Mouse (Mus musculus) stomach, embryonic 14.5 days (tissue): ENCODE measurements around the gene Hopx. TPM values are rescaled to one million over a fixed set of nuclear protein-coding genes. Genes with fewer than 3 reads are reported as not detected.

Experiments used
- ATAC-seq: fragments of 200-750 bp; cut with Nextera tagmentation; 2 replicates; pipeline ENCODE4 v1.8.0; 2017; ENCODE audit warnings: low read depth, moderate TSS enrichment; ENCODE audit not compliant: insufficient number of reproducible peaks, insufficient read depth, low FRiP score
- H3K27ac ChIP-seq: fragments of 300-500 bp; sonication (generic); 2 replicates; pipeline ENCODE4 v1.5.1; 2014; ENCODE audit warnings: mild to moderate bottlenecking, low read length, moderate library complexity, mixed read lengths
- H3K27me3 ChIP-seq: fragments of 300-500 bp; sonication (generic); 2 replicates; pipeline ENCODE4 v1.6.1; 2014; ENCODE audit warnings: low read length, control low read depth, mixed read lengths; ENCODE audit not compliant: control insufficient read depth, insufficient read depth
- H3K36me3 ChIP-seq: fragments of 300-500 bp; sonication (generic); 2 replicates; pipeline ENCODE4 v1.6.1; 2014; ENCODE audit warnings: mild to moderate bottlenecking, control low read depth, low read length, moderate library complexity, mixed read lengths; ENCODE audit not compliant: control insufficient read depth, insufficient read depth
- H3K4me1 ChIP-seq: fragments of 300-500 bp; sonication (generic); 2 replicates; pipeline ENCODE4 v1.6.1; 2014; ENCODE audit warnings: low read length, control low read depth, mixed read lengths; ENCODE audit not compliant: control insufficient read depth, insufficient read depth
- H3K4me2 ChIP-seq: fragments of 300-500 bp; sonication (generic); replicated peaks from 2 replicates; pipeline ENCODE4 v1.6.1; 2014; ENCODE audit warnings: low read depth, low read length, control low read depth
- H3K4me3 ChIP-seq: fragments of 300-500 bp; sonication (generic); 2 replicates; pipeline ENCODE4 v1.5.1; 2014; ENCODE audit warnings: low read depth, low read length, control low read depth
- H3K9ac ChIP-seq: fragments of 300-500 bp; sonication (generic); replicated peaks from 2 replicates; pipeline ENCODE4 v1.6.1; 2014; ENCODE audit warnings: low read depth, mild to moderate bottlenecking, control low read depth, low read length, moderate library complexity, mixed read lengths
- H3K9me3 ChIP-seq: fragments of 300-500 bp; sonication (generic); 2 replicates; pipeline ENCODE4 v1.6.1; 2016; ENCODE audit warnings: low read depth, low read length, control low read depth; ENCODE audit not compliant: control insufficient read depth
- WGBS: fragments of 180-500 bp; shearing (Covaris S2); extraction: QIAGEN DNeasy Blood & Tissue Kit; methylation state at CpG from one replicate; pipeline ENCODE4 v1.1.7; 2014; 5-methylcytosine and 5-hydroxymethylcytosine counted together
- polyA plus RNA-seq: library from polyadenylated mRNA; unstranded; fragments of >200 nt; fragmentation: Nextera tagmentation; extraction: Ambion mirVana; gene quantifications from 2 replicates; pipeline ENCODE4 v1.2.1, GENCODE M21; 2014

The Hopx gene
- polyA plus RNA-seq, 1 experiment from 2014 or later = 1.2 TPM

DNA sequence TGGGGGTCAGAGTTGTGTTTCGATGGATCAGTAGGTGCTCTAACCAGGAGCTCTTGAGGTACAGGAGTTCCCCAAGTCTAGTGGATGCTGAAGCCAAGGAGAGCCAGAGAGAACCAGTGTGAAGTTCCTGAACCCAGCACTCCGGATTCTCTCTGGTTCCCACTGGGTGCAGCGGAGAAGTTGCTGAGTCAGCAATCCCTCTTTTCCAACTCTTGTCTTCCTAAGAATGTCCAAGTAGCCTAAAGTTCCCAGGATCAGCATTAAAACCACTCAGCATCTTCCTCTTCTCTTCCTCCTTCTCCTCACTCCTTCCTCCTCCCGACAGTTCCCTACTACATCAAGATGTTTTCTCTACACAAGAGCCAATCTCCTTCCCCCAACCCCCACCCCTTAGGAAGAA lies 30.5 kb downstream of the Hopx start:
- Histone ChIP-seq H3K4me2 (no peak overlapping the region), H3K9ac (no peak overlapping the region), H3K27ac (no peak overlapping the region), H3K4me3 (no peak overlapping the region), H3K9me3 (no peaks in the 10 kb centered on the region), H3K4me1 (no peaks in the 10 kb centered on the region), H3K27me3 (no peaks in the 10 kb centered on the region), H3K36me3 (no peaks in the 10 kb centered on the region)
- ATAC-seq = no peak
- 87% methylated on average over 4 of the region's 4 CpGs for WGBS

DNA sequence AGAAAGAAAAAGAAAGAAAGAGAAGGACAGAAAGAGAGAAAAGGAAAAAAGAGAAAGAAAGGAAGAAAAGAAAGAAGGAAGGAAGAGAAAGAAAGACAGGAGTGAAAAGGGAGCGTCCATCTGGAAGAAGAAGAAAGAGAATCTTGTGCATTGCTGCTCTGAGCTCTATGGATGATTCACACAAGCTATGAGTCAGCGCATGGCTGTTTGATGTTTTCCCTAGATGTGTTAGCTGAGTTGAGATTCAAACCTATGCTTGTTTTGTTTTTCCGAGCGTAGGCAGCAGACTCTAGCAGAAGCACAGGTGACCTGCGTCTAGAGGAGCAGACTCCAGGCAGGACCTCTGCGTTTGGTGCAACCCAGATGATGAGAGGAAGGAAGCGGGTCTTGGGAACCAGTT lies 32.2 kb downstream of the Hopx start:
- ATAC-seq = no peak
- no peaks in the 10 kb centered on the region for H3K4me1 ChIP-seq
- WGBS = 73% methylated on average over 7 of the region's 7 CpGs
- no peak overlapping the region for H3K4me3 ChIP-seq
- H3K9ac ChIP-seq = no peak overlapping the region
- H3K36me3 ChIP-seq = no peaks in the 10 kb centered on the region
- H3K27ac ChIP-seq = no peak overlapping the region
- H3K27me3 ChIP-seq = no peaks in the 10 kb centered on the region
- no peaks in the 10 kb centered on the region for H3K9me3 ChIP-seq
- H3K4me2 ChIP-seq = no peak overlapping the region

DNA sequence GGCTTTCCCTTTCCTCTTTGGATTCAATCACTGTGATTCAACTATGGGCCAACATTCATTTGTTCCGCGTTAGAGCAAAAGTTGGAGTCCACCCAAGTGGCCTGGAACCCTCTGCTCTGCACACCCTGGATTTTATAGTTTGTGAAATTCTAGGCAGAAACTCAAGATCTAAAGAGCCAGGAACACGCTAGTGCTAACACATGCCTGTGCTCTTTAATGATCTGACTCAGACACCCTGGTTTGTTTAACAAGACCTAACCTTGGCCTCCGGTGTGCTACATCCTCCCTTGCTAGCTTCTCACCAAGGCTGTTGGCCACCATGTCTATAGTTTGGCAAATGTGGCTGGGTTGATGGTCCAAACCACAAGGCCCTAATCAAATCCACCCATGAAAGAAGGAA lies 34.2 kb downstream of the Hopx start:
- no peaks in the 10 kb centered on the region for H3K27me3 ChIP-seq
- no peak overlapping the region for H3K27ac ChIP-seq
- H3K4me2 ChIP-seq = no peak overlapping the region
- H3K9ac ChIP-seq = no peak overlapping the region
- no peaks in the 10 kb centered on the region for H3K4me1 ChIP-seq
- no peak for ATAC-seq
- H3K4me3 ChIP-seq = no peak overlapping the region
- WGBS = 90% methylated on average over 4 of the region's 4 CpGs
- no peaks in the 10 kb centered on the region for H3K9me3 ChIP-seq
- no peaks in the 10 kb centered on the region for H3K36me3 ChIP-seq

DNA sequence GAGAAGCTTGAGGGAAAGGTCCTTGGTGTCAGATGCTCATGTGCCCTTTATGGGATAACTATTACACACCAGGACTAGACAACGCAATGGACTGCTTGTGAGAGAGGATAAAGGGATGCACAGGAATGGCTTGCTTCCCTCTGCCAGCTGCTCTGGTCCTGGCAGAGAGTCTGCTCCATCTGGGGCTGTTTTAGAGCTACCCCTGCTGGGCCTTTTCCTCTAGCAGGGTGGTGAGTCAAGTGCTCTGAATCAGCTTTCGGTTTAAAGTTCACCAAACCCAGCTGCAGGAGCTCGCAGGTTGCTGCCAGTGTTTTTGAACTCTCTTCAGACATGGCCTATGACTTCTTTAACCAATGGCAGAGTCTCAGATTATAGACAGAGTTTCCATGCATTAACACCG lies 39.0 kb downstream of the Hopx start:
- no peak overlapping the region for H3K9ac ChIP-seq
- H3K27ac ChIP-seq = no peak overlapping the region
- ATAC-seq = no peak
- no peak overlapping the region for H3K4me3 ChIP-seq
- H3K4me2 ChIP-seq = no peak overlapping the region
- WGBS = 91% methylated on average over 4 of the region's 4 CpGs
- no peaks in the 10 kb centered on the region for H3K36me3 ChIP-seq
- no peaks in the 10 kb centered on the region for H3K27me3 ChIP-seq
- no peaks in the 10 kb centered on the region for H3K9me3 ChIP-seq
- H3K4me1 ChIP-seq = no peaks in the 10 kb centered on the region

DNA sequence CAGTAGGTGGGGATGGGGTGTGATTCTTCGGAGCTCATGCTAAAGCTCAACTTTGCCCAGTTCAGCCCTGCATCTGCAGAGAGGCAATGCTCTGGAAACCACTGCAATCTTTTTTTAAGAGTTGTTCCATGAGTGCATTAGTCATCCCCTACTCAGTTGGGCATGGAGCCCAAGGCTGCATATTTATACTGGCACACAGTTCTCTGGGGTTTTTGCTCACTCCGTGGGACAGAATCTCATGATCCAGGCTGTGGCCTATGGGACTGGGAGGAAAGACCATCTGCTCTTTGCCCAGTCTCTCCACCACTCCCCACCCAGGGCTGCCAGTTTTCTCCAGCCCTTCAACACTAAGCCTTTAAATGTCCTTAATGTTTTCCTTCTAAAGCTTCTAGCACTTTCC lies 40.0 kb downstream of the Hopx start:
- H3K27ac ChIP-seq = no peak overlapping the region
- WGBS = 73% methylated on average over 2 of the region's 2 CpGs
- no peak for ATAC-seq
- no peaks in the 10 kb centered on the region for H3K27me3 ChIP-seq
- no peaks in the 10 kb centered on the region for H3K36me3 ChIP-seq
- no peak overlapping the region for H3K4me2 ChIP-seq
- H3K4me3 ChIP-seq = no peak overlapping the region
- H3K4me1 ChIP-seq = no peaks in the 10 kb centered on the region
- no peak overlapping the region for H3K9ac ChIP-seq
- no peaks in the 10 kb centered on the region for H3K9me3 ChIP-seq

DNA sequence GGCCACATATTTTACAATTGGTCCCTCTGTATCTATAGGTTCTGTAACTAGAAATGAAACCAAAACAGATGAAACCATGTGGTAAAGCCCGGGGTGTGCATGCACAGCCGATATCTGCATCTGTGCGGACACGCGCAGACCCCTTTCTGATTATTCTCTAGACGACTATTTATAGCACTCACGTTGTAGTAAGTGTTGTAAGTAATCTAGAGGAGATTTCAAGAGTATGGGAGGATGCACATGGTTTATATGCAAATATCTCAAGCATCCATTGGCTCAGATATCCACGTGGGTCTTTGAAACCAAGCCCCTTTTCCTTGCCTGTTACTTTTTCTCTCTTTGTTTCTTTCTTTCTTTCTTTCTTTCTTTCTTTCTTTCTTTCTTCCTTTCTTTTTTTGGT lies 41.1 kb downstream of the Hopx start:
- Histone ChIP-seq H3K4me3 (no peak overlapping the region), H3K27ac (no peak overlapping the region), H3K36me3 (no peaks in the 10 kb centered on the region), H3K9me3 (no peaks in the 10 kb centered on the region), H3K27me3 (no peaks in the 10 kb centered on the region), H3K4me2 (no peak overlapping the region), H3K4me1 (no peaks in the 10 kb centered on the region), H3K9ac (no peak overlapping the region)
- no peak for ATAC-seq
- WGBS = 82% methylated on average over 8 of the region's 8 CpGs

DNA sequence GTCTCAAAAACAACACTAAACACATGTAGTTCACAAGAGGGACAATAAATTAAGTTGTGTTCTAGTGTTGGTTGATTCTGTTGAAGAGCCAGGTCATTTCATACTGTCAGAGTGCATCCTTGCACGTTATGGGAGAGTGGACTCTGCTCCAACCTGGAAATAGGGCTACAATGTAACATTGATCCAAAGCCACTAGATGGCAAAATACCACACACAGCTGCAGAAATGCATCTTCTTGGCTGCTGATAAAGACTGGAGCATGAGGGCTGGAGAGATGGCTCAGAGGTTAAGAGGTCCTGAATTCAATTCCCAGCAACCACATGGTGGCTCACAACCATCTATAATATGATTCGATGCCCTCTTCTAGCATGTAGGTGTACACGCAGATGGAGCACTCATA lies 43.3 kb downstream of the Hopx start:
- Histone ChIP-seq H3K4me2 (no peak overlapping the region), H3K36me3 (no peaks in the 10 kb centered on the region), H3K27ac (no peak overlapping the region), H3K4me1 (no peaks in the 10 kb centered on the region), H3K4me3 (no peak overlapping the region), H3K9me3 (no peaks in the 10 kb centered on the region), H3K9ac (no peak overlapping the region), H3K27me3 (no peaks in the 10 kb centered on the region)
- 74% methylated on average over 3 of the region's 3 CpGs for WGBS
- no peak for ATAC-seq

DNA sequence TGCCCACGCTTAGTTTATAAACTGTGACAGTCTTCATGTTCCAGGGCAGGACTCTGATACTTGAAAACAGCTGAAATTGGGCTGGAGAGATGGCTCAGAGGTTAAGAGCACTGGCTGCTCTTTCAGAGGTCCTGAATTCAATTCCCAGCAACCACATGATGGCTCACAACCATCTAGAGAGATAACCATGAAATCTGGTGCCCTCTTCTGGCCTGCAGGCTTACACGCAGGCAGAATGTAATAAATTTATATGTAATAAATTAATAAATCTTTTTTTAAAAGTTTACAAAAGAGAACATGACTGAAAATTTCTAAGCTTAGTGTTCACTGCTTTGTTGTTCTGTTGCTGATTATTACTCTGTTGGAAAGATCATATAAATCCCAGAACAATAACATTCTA lies 43.9 kb downstream of the Hopx start:
- H3K4me3 ChIP-seq = no peak overlapping the region
- no peak overlapping the region for H3K9ac ChIP-seq
- no peaks in the 10 kb centered on the region for H3K9me3 ChIP-seq
- no peak overlapping the region for H3K27ac ChIP-seq
- ATAC-seq = no peak
- no peaks in the 10 kb centered on the region for H3K36me3 ChIP-seq
- no peaks in the 10 kb centered on the region for H3K4me1 ChIP-seq
- 78% methylated on average over 2 of the region's 2 CpGs for WGBS
- no peaks in the 10 kb centered on the region for H3K27me3 ChIP-seq
- H3K4me2 ChIP-seq = no peak overlapping the region

DNA sequence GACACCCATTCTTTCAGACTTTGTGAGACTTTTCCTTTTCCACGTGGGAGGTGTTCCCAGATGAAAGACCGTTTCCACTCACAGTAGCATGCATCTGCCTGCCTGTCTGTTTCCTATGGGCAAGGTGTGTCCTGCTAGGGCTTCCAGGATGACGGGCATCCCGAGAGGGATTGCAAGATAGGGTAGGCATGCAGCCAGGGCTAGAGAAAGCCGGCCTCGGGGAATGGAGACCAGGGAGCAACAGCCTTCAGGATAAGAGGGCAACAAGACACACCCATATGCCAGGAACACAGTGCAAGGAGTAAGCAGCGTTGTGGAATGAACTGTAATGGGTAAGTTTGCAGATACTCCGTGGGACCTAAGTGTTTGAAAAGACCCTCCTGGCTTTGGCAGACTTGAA lies 47.6 kb downstream of the Hopx start:
- 78% methylated on average over 8 of the region's 8 CpGs for WGBS
- ATAC-seq = no peak
- H3K9me3 ChIP-seq = no peaks in the 10 kb centered on the region

More for the DNA sequence above, 47.6 kb downstream of the Hopx start:
- no peak overlapping the region for H3K27ac ChIP-seq
- no peak overlapping the region for H3K9ac ChIP-seq
- H3K4me3 ChIP-seq = no peak overlapping the region
- H3K27me3 ChIP-seq = no peaks in the 10 kb centered on the region
- no peaks in the 10 kb centered on the region for H3K4me1 ChIP-seq
- H3K36me3 ChIP-seq = no peaks in the 10 kb centered on the region
- no peak overlapping the region for H3K4me2 ChIP-seq
